Mouse (Mus musculus): ENCODE data around the gene Mrtfa.

GRCm38 (mm10) chr15:81006127-81006735, 184.3 kb downstream of the Mrtfa start:
- TF ChIP-seq CTCF (IDR thresholded peaks at IDR 0.05; ENCODE audit: borderline replicate concordance, extremely low read depth, insufficient read depth, insufficient read length) (no peak), POLR2A (IDR thresholded peaks at IDR 0.05; ENCODE audit: borderline replicate concordance, extremely low read depth, insufficient read depth, insufficient read length, poor library complexity, severe bottlenecking) (no peak)
